Mouse (Mus musculus) cerebellum, adult 2 months (tissue): Measurements from ENCODE around the gene Tpk1.

Experiments used
- CTCF ChIP-seq: fragments of 200-500 bp; IDR thresholded peaks from 2 replicates; pipeline ENCODE4 v1.5.1; 2011; ENCODE audit warnings: low read depth, mild to moderate bottlenecking, control low read depth, low read length, moderate library complexity, borderline replicate concordance; ENCODE audit not compliant: insufficient read depth
- POLR2A ChIP-seq: fragments of 200-500 bp; IDR thresholded peaks from 2 replicates; pipeline ENCODE4 v1.6.1; 2011; ENCODE audit warnings: low read length, control low read depth, borderline replicate concordance; ENCODE audit not compliant: insufficient read depth

- no peak for TF ChIP-seq POLR2A
- TF ChIP-seq CTCF, result no peak
These were observed 36.9 kb upstream of the Tpk1 start for GRCm38 (mm10) chr6:43702810-43703614.
